Mouse (Mus musculus) cerebellum, adult (tissue): Measurements from ENCODE around the gene Dthd1.

Experiments
- ATAC-seq: cut with Nextera tagmentation; 2 replicates; pipeline ENCODE4 v1.9.2; 2017; ENCODE audit warnings: mild to moderate bottlenecking, moderate library complexity, mixed read lengths; ENCODE audit not compliant: insufficient number of reproducible peaks, low FRiP score, low TSS enrichment

Dthd1 gene

GRCm38 (mm10) chr5:62857502-62857901 lies 43.9 kb downstream of the Dthd1 start:
- ATAC-seq = no peak

DNA sequence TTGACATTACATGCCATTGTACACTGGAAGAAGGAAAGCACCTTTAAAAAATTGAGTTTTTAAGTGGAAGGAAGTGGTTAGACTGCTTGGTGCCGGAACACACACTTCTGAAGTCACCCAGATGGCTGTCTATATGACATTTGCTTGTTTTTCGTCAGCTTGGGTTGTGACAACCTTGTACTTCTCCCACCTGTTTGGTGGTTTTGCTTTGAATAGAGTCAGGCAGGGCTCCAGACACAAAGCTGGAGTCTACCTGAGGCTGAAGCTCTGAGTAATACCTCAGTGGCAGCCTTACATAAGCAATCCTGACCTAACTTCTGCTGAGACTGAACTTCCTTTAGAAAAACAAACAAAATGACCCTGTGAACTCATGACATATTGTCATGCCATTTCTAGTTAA lies 44.7 kb downstream of the Dthd1 start:
- ATAC-seq = no peak

GRCm38 (mm10) chr5:62864348-62864747 lies 50.7 kb downstream of the Dthd1 start:
- ATAC-seq = no peak

- no peak for ATAC-seq
Measured at GRCm38 (mm10) chr5:62867003-62867402, 53.4 kb downstream of the Dthd1 start.

GRCm38 (mm10) chr5:62879530-62879929 lies 65.9 kb downstream of the Dthd1 start:
- ATAC-seq = no peak

GRCm38 (mm10) chr5:62895326-62895725 lies 81.7 kb downstream of the Dthd1 start:
- ATAC-seq = no peak

- no peak for ATAC-seq
Measured at GRCm38 (mm10) chr5:62906954-62907353, 93.3 kb downstream of the Dthd1 start.

GRCm38 (mm10) chr5:62909074-62909473 lies 95.5 kb downstream of the Dthd1 start:
- ATAC-seq = no peak

- ATAC-seq = no peak
Measured at GRCm38 (mm10) chr5:62924616-62925015, 111.0 kb downstream of the Dthd1 start.
